Mouse (Mus musculus): ENCODE results near the gene H2-Ob.
"Not testable (repeated sequence)": the region's sequence is repeated elsewhere in the genome, so short reads cannot be mapped to it uniquely, and the experiment has no call there.

The H2-Ob gene

GRCm38 (mm10) chr17:34206731-34207130 lies 32.0 kb upstream of the H2-Ob start:
- intact Hi-C loops (cut with DNase I), result no loop called here

DNA sequence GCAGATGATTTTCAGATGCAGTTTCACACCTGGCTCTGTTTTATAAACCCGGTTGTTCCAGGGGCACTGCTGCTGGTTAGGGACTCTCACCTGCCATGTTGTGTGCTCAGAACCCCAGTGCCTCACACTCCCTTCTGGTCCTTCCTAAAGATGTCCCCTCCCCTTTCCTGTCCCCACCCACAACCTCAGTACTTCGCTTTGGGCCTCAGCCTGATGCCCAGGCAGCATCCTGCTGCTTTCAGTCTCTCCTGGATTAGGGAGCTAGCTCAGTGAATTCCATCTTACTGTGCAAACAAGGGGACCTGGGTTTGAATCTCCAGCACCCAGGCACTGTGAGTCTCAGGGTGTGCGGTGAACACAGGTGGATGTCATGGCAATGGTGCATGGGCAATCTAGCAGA lies 31.2 kb upstream of the H2-Ob start:
- intact Hi-C loops (cut with DNase I), result no loop called here

DNA sequence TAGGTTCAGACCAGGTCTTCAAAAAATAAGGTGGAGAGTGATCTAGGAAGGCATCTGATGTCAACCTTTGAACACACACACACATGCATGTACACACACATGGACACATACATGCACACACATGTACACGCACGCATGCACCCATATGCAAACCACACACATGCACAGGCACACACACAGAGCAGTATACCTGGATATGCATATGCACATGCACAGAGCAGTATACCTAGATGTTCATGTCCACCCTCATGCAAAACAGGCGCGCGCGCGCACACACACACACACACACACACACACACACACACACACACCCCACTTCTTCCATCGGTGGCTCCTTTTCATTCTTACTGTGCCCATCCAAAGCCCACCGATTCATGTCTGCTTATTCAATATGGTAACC lies 30.8 kb upstream of the H2-Ob start:
- intact Hi-C loops (cut with DNase I), result no loop called here

GRCm38 (mm10) chr17:34208421-34208820 lies 30.3 kb upstream of the H2-Ob start:
- intact Hi-C loops (cut with DNase I), result no loop called here

GRCm38 (mm10) chr17:34209680-34210079 lies 29.0 kb upstream of the H2-Ob start:
- intact Hi-C loops (cut with DNase I), result no loop called here

GRCm38 (mm10) chr17:34210599-34210998 lies 28.1 kb upstream of the H2-Ob start:
- intact Hi-C loops (cut with DNase I), result no loop called here

GRCm38 (mm10) chr17:34211746-34212365 lies 26.8 kb upstream of the H2-Ob start:
- intact Hi-C loops (cut with DNase I), result no loop called here

DNA sequence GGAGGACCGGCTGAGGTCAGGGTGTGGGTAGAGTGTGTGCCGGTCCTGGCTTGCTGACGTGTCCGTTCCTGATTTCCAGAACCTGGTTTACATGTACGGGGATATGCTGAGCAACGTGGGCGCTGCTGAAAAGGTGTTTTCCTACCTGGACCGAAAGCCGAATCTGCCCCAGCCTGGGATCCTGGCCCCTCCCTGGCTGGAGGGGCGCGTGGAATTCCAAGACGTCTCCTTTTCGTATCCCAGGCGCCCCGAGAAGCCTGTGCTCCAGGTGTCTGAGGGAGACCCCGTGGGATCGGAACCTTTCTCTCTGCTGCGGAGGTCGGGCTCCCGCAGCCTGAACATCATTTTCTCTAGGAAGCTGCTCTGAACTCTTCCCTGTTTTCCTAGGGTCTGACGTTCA lies 24.8 kb upstream of the H2-Ob start:
- intact Hi-C loops (cut with DNase I), result no loop called here

- intact Hi-C loops (cut with DNase I), result loop anchor here (5.0 kb wide), 1 partner anchor 43 kb away; no protein-coding TSS in a partner anchor
These were observed 23.5 kb upstream of the H2-Ob start for GRCm38 (mm10) chr17:34215176-34215575.

GRCm38 (mm10) chr17:34217216-34217928 lies 21.3 kb upstream of the H2-Ob start:
- intact Hi-C loops (cut with DNase I), result loop anchor here (5.0 kb wide), 1 partner anchor 45 kb away; no protein-coding TSS in a partner anchor

DNA sequence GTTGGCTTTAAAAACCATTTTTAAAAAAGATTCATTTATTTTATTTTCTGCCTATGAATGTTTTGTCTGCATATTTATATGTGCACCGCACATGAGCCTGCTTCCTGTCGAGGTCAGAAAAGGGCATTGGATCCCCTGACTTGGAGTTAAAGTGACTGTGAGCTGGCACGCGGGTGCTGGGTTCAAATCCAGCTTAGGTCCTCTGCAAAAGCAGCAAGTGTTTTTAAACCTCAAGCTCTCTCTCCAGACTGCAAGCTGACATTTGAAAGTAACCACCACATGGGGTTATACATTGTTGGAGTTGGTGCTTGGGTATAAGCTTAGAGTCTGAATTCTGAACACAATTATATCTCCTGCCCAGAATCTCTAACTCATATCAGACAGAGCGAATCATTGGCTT lies 20.7 kb upstream of the H2-Ob start:
- intact Hi-C loops (cut with DNase I), result loop anchor here (5.0 kb wide), 1 partner anchor 46 kb away; no protein-coding TSS in a partner anchor

DNA sequence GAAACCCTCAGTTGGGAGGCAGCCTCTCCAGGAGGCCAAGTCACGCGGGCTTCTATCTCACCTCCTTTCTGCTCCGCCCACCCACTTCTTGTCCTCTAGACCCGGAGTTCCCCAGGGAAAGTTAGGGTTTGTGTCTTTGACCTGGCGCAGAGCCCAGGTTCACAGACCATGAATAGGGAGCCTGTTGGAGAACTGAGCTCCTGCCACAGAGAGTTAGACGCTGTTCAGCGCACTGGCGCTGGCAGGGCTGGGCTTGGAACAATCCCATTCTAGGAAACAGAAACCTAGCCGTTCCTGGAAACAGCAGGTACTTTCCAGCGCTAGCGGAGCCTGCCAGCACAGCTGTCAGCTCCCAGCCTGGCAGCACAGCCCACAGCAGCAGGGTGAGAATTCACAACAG lies 20.0 kb upstream of the H2-Ob start:
- intact Hi-C loops (cut with DNase I), result loop anchor here (5.0 kb wide), 1 partner anchor 46 kb away; no protein-coding TSS in a partner anchor

DNA sequence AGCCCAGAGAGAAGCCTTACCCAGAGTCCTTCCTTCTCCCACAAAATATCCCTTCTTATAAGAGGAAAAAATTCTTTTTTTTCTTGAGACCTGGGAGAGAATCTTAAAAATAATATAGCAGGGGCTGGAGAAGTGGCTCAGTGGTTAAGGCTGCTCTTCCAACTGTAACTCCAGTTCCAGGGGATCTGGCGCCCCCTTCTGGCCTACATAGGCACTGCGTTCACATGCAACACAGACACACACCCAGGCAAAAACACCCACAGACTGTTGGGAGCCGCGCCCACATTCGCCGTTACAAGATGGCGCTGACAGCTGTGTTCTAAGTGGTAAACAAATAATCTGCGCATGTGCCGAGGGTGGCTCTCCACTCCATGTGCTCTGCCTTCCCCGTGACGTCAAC lies 19.6 kb upstream of the H2-Ob start:
- intact Hi-C loops (cut with DNase I), result loop anchor here (5.0 kb wide), 1 partner anchor 47 kb away; no protein-coding TSS in a partner anchor

- intact Hi-C loops (cut with DNase I), result loop anchor here (5.0 kb wide), 1 partner anchor 48 kb away; no protein-coding TSS in a partner anchor
These were observed 18.9 kb upstream of the H2-Ob start for GRCm38 (mm10) chr17:34219801-34220200.

DNA sequence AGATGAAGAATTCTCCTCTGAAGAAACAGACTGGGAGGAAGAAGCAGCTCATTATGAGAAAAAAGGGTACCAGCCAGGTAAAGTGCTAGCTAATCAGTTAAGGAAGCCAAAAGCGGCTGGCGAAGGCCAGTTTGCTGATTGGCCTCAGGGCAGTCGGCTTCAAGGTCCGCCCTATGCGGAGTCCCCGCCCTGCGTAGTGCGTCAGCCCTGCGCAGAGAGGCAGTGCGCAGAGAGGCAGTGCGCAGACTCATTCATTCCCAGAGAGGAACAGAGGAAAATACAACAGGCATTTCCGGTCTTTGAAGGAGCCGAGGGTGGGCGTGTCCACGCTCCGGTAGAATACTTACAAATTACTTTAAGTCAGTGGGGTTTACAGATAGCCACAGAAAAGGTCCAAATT lies 18.3 kb upstream of the H2-Ob start:
- intact Hi-C loops (cut with DNase I), result not testable (repeated sequence)

DNA sequence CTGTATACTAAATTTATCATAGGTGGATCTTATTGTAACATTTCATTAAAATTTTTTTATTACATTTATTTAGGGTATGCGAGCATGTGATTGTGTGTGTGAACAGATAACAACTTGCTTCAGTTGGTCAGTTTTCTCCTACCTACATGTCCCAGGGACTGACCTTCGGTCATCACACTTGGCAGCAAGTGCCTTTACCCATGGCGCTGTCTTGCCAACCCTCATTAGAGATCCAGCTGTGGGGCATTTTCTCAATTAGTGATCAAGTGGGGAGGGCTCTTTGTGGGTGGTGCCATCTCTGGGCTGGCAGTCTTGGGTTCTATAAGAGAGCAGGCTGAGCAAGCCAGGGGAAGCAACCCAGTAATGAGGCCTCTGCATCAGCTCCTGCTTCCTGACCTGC lies 13.9 kb upstream of the H2-Ob start:
- intact Hi-C loops (cut with DNase I), result no loop called here

- intact Hi-C loops (cut with DNase I), result no loop called here
These were observed 13.3 kb upstream of the H2-Ob start for GRCm38 (mm10) chr17:34225426-34225825.

DNA sequence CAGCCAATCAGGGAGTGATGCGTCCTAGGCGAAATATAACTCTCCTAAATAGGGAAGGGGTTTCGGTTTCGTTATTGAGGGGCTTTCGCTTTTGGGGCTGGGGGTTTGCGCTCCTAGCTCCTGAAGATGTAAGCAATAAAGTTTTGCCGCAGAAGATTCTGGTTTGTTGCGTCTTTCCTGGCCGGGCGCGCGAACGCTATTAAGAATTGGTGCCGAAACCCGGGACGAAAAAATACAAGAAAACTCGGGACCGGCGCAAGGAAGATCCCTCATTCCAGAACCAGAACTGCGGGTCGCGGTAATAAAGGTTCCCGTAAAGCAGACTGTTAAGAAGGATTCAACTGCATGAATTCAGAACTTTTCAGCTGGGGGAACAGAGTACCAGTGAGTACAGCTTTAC lies 12.8 kb upstream of the H2-Ob start:
- intact Hi-C loops (cut with DNase I), result not testable (repeated sequence)

GRCm38 (mm10) chr17:34230971-34231370 lies 7.7 kb upstream of the H2-Ob start:
- intact Hi-C loops (cut with DNase I), result loop anchor here (10.0 kb wide), 1 partner anchor 156 kb away; no protein-coding TSS in a partner anchor

DNA sequence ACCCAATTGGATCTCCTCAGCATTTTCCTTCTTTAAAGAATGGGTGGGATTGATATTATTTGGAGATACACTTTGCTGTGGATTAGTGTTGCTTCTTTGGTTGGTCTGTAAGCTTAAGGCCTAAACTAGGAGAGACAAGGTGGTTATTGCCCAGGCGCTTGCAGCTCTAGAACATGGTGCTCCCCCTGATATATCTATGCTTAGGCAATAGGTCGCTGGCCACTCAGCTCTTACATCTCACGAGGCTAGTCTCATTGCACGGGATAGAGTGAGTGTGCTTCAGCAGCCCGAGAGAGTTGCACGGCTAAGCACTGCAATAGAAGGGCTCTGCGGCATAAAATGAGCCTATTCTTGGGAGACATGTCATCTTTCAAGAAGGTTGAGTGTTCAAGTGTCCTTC lies 6.7 kb upstream of the H2-Ob start:
- intact Hi-C loops (cut with DNase I), result loop anchor here (10.0 kb wide), 1 partner anchor 157 kb away; no protein-coding TSS in a partner anchor

GRCm38 (mm10) chr17:34234926-34235325 lies 3.8 kb upstream of the H2-Ob start:
- intact Hi-C loops (cut with DNase I), result loop anchor here (1.0 to 10.0 kb wide), 3 partner anchors 30 to 160 kb away; no protein-coding TSS in a partner anchor

GRCm38 (mm10) chr17:34236691-34237090 lies 2.0 kb upstream of the H2-Ob start:
- intact Hi-C loops (cut with DNase I), result loop anchor here (10.0 kb wide), 1 partner anchor 162 kb away; no protein-coding TSS in a partner anchor
